Mouse (Mus musculus) ovary, adult 18-20 months (tissue): ENCODE data around the gene A530064D06Rik.
"Not testable (repeated sequence)": the region's sequence is repeated elsewhere in the genome, so short reads cannot be mapped to it uniquely, and the experiment has no call there.

Experiments
- DNase-seq: peaks from one replicate; pipeline ENCODE4 v3.0.0; 2022; ENCODE audit warnings: low spot score, mixed read lengths

The A530064D06Rik gene

GRCm38 (mm10) chr17:48167103-48167502 lies at the start of gene A530064D06Rik:
A530064D06Rik (minus strand) TSS chr17:48167275.
- DNase-seq = not testable (repeated sequence)

GRCm38 (mm10) chr17:48215429-48215828 lies 48.4 kb upstream of the A530064D06Rik start:
- no peak for DNase-seq

GRCm38 (mm10) chr17:48213511-48213910 lies 46.4 kb upstream of the A530064D06Rik start:
- DNase-seq = no peak

GRCm38 (mm10) chr17:48212596-48212995 lies 45.5 kb upstream of the A530064D06Rik start:
- DNase-seq = no peak

GRCm38 (mm10) chr17:48203086-48203485 lies 36.0 kb upstream of the A530064D06Rik start:
- no peak for DNase-seq

- no peak for DNase-seq
Observed at GRCm38 (mm10) chr17:48192366-48192765, 25.3 kb upstream of the A530064D06Rik start.

- no peak for DNase-seq
Observed at GRCm38 (mm10) chr17:48185252-48185651, 18.2 kb upstream of the A530064D06Rik start.

- DNase-seq = no peak
Observed at GRCm38 (mm10) chr17:48157382-48158076, 9.5 kb downstream of the A530064D06Rik start.

GRCm38 (mm10) chr17:48146120-48146519 lies 21.0 kb downstream of the A530064D06Rik start, which contains the start of gene 9830107B12Rik:
9830107B12Rik (minus strand) TSS chr17:48146268.
- DNase-seq = no peak

- no peak for DNase-seq
Observed at GRCm38 (mm10) chr17:48132810-48133209, 34.3 kb downstream of the A530064D06Rik start.

GRCm38 (mm10) chr17:48120456-48120855 lies 46.6 kb downstream of the A530064D06Rik start:
- DNase-seq = no peak

GRCm38 (mm10) chr17:48119656-48120055 lies 47.4 kb downstream of the A530064D06Rik start:
- no peak for DNase-seq

- no peak for DNase-seq
Observed at GRCm38 (mm10) chr17:48118570-48118969, 48.5 kb downstream of the A530064D06Rik start.

- DNase-seq = no peak
Observed at GRCm38 (mm10) chr17:48110547-48111287, 56.4 kb downstream of the A530064D06Rik start.

GRCm38 (mm10) chr17:48108520-48108919 lies 58.6 kb downstream of the A530064D06Rik start:
- DNase-seq = no peak

GRCm38 (mm10) chr17:48107862-48108261 lies 59.2 kb downstream of the A530064D06Rik start:
- DNase-seq = no peak

GRCm38 (mm10) chr17:48107333-48107732 lies 59.7 kb downstream of the A530064D06Rik start:
- no peak for DNase-seq

GRCm38 (mm10) chr17:48100441-48101417 lies 66.3 kb downstream of the A530064D06Rik start:
- DNase-seq = peak; percentile 59

GRCm38 (mm10) chr17:48099312-48099711 lies 67.8 kb downstream of the A530064D06Rik start:
- no peak for DNase-seq
